Mouse (Mus musculus) forebrain, embryonic 15.5 days (tissue): ENCODE measurements around the gene Cldn14. TPM values are rescaled to one million over a fixed set of nuclear protein-coding genes. Genes with fewer than 3 reads are reported as not detected.
"Not testable (repeated sequence)": the region's sequence is repeated elsewhere in the genome, so short reads cannot be mapped to it uniquely, and the experiment has no call there.

ENCODE experiments used
- ATAC-seq: fragments of 200-750 bp; cut with Nextera tagmentation; replicated peaks from 2 replicates; pipeline ENCODE4 v1.8.0; 2017; ENCODE audit warnings: mild to moderate bottlenecking, moderate TSS enrichment, moderate library complexity
- H3K27ac ChIP-seq: fragments of 300-500 bp; sonication (generic); replicated peaks from 2 replicates; pipeline ENCODE4 v1.5.1; 2015; ENCODE audit warnings: mild to moderate bottlenecking, inconsistent platforms
- H3K27me3 ChIP-seq: fragments of 300-500 bp; sonication (generic); 2 replicates; pipeline ENCODE4 v1.6.1; 2015; ENCODE audit warnings: inconsistent platforms
- H3K36me3 ChIP-seq: fragments of 300-500 bp; sonication (generic); 2 replicates; pipeline ENCODE4 v1.6.1; 2015; ENCODE audit warnings: mild to moderate bottlenecking, inconsistent platforms
- H3K4me1 ChIP-seq: fragments of 300-500 bp; sonication (generic); 2 replicates; pipeline ENCODE4 v1.6.1; 2015; ENCODE audit warnings: inconsistent platforms
- H3K4me2 ChIP-seq: fragments of 300-500 bp; sonication (generic); replicated peaks from 2 replicates; pipeline ENCODE4 v1.6.1; 2015; ENCODE audit warnings: mild to moderate bottlenecking, inconsistent platforms
- H3K4me3 ChIP-seq: fragments of 300-500 bp; sonication (generic); 2 replicates; pipeline ENCODE4 v1.5.1; 2015; ENCODE audit warnings: mild to moderate bottlenecking, inconsistent platforms
- H3K9ac ChIP-seq: fragments of 300-500 bp; sonication (generic); replicated peaks from 2 replicates; pipeline ENCODE4 v1.6.1; 2015; ENCODE audit warnings: mild to moderate bottlenecking, inconsistent platforms
- H3K9me3 ChIP-seq: fragments of 300-500 bp; sonication (generic); 2 replicates; pipeline ENCODE4 v1.6.1; 2016; ENCODE audit warnings: inconsistent platforms
- WGBS: fragments of 180-500 bp; shearing (Covaris S2); methylation state at CpG from one replicate; pipeline ENCODE4 v1.1.7; 2015; ENCODE audit warnings: mixed read lengths; 5-methylcytosine and 5-hydroxymethylcytosine counted together
- polyA plus RNA-seq: library from polyadenylated mRNA; unstranded; fragments of >200 nt; fragmentation: Nextera tagmentation; extraction: Ambion mirVana; gene quantifications from 2 replicates; pipeline ENCODE4 v1.2.1, GENCODE M21; 2015

Gene Cldn14
- polyA plus RNA-seq, 1 experiment from 2014 or later, result not detected

DNA sequence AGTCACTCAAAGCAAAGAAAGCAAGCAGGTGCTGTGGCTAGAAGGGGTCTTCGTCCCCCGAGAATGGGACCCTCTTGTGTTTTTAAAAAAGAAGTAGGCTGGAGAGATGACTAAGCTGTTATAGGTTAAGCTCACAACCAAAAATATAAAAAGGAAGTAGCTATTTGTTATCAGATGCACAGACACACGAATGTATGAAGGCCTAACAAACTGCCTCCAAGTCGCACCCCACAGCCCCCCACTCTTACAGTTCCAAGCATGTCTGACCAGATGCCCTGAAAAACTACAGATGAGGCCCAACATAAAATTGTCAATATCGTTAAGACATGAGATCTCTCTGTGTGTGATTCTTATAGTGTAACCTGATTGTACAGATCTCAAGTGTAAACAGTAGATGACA lies 23.6 kb upstream of the Cldn14 start:
- H3K4me2 ChIP-seq, result no peak overlapping the region

DNA sequence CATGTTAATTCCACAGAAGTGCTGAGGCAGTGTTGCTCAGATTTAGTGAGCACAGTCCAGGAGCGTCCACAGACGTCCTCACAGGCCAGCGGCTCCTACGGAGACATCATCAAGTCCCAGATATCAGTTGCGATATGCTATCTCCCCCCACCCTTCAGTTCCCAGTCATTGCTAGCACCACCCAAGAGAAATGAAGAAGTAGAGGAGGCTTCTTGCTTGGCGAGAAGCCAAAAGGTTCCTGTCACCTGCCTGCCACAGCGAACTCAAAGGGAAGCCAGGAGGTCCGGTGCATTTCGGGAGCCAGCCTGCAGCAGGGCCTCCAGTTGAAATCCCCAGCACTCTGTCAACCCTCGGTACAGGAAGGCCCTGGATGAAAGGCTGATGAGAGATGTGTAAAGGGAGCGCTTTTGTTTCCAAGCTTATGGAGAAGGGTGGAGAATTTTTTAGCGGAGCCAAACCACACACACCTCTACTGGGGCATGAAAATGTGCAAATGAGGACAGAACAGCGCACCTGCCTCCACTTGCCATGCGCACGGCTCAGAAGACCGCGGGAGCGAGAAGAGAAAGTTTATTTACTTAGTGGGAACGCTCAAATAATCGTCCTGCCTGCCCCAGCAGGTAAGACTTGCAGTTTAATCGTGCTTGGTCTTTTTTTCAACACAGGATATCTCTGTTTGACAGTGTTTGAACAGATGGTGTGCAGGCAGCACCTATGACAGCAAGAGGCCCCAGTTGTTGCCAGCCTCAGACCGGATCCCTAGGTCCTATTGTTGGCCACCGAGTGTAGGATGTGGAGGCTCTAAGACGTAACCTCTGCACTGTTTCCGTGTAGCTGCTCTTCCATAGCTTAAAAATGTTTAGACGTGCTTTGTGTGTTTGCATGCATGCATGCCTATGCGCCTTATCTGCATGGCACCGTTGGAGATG lies 15.0 kb upstream of the Cldn14 start:
- H3K27me3 ChIP-seq, result no peaks in the 10 kb centered on the region
- H3K4me1 ChIP-seq, result no peaks in the 10 kb centered on the region
- no peak overlapping the region for H3K9ac ChIP-seq
- no peak overlapping the region for H3K4me2 ChIP-seq
- no peaks in the 10 kb centered on the region for H3K36me3 ChIP-seq
- no peak overlapping the region for H3K27ac ChIP-seq
- H3K4me3 ChIP-seq, result no peak overlapping the region
- no peak for ATAC-seq
- 83% methylated on average over 28 of the region's 28 CpGs for WGBS
- H3K9me3 ChIP-seq, result 0 out of 2 replicates have a peak, but pooled peaks cover 11% of the 10 kb centered on the region

More for the DNA sequence above, 23.6 kb upstream of the Cldn14 start:
- Histone ChIP-seq H3K4me3 (no peak overlapping the region), H3K4me1 (no peaks in the 10 kb centered on the region), H3K9me3 (no peaks in the 10 kb centered on the region), H3K27ac (no peak overlapping the region), H3K36me3 (no peaks in the 10 kb centered on the region), H3K27me3 (no peaks in the 10 kb centered on the region), H3K9ac (no peak overlapping the region)
- 85% methylated on average over 5 of the region's 5 CpGs for WGBS
- no peak for ATAC-seq

DNA sequence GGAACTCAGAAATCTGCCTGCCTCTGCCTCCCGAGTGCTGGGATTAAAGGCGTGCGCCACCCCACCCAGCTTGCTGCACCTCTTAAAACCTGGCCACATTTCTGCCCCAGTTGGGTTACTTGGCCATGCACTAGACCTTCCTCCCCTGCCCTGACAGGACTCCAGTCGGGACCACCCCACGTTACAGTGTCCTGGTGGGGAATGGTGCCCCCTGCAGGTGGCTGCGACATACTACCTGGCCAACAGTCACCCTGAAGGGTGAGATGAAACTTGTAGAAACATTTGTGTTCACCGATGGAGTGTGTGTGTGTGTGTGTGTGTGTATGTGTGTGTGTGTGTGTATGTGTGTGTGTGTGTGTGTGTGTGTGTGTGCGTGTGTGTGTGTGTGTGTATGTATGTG lies 11.1 kb upstream of the Cldn14 start:
- not testable (repeated sequence) for H3K36me3 ChIP-seq, H3K9ac ChIP-seq, H3K4me3 ChIP-seq, H3K4me1 ChIP-seq, H3K9me3 ChIP-seq, H3K27me3 ChIP-seq, ATAC-seq, H3K27ac ChIP-seq, H3K4me2 ChIP-seq
- 67% methylated on average over 8 of the region's 8 CpGs for WGBS

DNA sequence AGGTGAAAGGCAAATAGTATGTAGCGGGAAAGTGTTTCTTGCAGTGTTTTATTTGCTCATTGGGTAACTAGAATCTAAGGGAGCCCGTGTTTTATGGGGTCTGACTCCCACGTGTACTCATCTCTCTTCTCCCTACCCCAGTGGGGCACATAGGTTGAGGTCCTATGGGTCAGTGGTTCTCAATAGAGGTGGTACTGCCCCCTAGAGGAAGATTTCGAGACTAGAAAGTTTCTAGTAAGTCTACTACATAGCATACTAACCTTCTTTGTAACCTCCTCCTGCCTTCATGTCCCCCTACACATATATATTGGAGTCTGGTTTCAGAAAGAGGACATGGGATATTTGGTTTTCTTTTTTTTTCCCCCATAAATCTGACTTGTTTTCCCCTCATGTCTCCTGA lies 9.3 kb upstream of the Cldn14 start:
- Histone ChIP-seq H3K9me3 (no peaks in the 10 kb centered on the region), H3K4me2 (no peak overlapping the region), H3K36me3 (no peaks in the 10 kb centered on the region), H3K4me1 (no peaks in the 10 kb centered on the region), H3K27me3 (no peaks in the 10 kb centered on the region), H3K4me3 (no peak overlapping the region), H3K27ac (no peak overlapping the region), H3K9ac (no peak overlapping the region)
- no peak for ATAC-seq
- WGBS, result 83% methylated on average over 4 of the region's 4 CpGs

DNA sequence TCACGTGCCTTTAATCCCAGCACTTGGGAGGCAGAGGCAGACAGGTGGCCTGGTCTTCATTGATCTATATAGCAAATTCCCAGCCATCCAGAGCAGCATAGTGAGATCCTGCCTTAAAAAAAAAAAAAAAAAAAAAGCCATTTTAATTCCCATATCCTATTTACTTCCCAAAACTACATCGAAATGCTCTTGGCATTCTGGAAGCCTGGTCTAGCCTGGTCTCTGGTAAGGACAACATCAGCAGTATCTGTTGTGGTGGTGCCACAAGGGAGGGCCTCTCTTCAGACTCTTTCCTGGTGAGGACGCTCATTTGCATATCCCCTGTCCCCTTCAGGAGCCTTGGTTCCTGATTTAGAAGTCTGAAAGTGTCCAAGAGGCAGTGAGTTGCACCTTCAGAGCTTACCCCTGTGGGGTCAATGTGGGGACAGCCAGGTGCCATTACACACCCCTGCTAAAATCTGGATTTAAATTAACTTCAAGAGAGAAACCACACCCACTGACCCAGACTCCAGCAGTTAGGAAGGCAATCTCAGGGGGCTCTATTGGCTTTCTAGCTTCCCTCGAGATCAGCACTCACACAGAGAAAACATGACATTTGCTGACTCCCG lies 6.0 kb upstream of the Cldn14 start:
- H3K9ac ChIP-seq, result no peak overlapping the region
- H3K4me1 ChIP-seq, result no peaks in the 10 kb centered on the region
- no peaks in the 10 kb centered on the region for H3K27me3 ChIP-seq
- H3K9me3 ChIP-seq, result no peaks in the 10 kb centered on the region
- H3K4me3 ChIP-seq, result no peak overlapping the region
- WGBS, result 86% methylated on average over 5 of the region's 5 CpGs
- ATAC-seq, result no peak
- H3K4me2 ChIP-seq, result no peak overlapping the region
- no peak overlapping the region for H3K27ac ChIP-seq
- no peaks in the 10 kb centered on the region for H3K36me3 ChIP-seq

DNA sequence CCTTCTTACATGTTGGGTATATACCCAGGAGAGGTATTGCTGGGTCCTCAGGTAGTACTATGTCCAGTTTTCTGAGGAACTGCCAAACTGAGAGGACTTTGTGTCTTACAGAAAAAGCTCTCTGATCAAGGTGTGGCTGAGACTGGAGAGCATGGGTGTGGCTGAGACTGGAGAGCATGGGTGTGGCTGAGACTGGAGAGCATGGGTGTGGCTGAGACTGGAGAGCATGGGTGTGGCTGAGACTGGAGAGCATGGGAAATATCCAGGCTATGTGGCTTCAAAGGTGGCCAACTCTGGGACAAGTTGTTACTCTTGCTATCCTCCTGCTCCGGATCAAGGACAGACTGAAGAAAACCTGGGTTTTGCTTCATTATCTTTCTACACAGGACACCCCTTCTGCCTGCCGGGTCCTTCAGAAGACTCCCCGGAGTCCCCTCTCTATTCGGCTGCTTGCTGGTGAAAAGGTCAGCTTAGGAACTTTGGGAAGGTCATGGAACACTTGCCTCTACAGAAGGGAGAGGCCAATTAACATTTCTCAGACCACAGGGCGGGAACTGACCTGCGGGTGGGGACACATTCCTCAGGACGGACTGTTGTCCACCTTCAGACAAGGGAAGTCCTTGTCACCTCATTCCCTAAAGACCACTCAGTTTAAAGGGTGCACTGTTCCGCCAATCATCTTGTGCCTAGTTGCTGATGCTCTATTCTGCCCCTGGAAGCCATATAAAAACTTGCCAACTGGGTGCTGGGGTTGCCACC lies 4.9 kb upstream of the Cldn14 start:
- H3K36me3 ChIP-seq, H3K4me3 ChIP-seq, H3K27me3 ChIP-seq, H3K9ac ChIP-seq, H3K27ac ChIP-seq, H3K4me1 ChIP-seq, H3K4me2 ChIP-seq, H3K9me3 ChIP-seq, ATAC-seq: not testable (repeated sequence)
- WGBS, result 81% methylated on average over 8 of the region's 8 CpGs

DNA sequence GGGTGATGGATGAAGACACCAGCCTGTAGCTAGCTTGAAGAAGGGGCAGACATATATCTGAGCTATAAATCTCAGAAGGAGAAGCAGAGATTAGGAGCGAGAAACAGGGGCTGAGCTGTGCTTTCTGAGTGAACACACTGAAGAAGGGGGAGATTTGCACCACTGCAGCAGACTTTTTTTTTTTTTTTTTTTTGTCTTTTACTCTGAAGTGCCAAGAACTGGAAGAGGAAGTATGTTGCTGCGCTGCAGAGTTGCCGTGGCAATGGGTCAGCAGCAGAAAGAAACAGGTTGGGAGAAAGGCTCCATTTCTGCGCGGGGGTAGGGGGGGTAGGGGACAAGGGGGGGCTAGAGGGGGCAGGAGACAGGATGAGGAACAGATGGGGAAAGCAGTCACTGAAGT lies 2.6 kb upstream of the Cldn14 start:
- no peaks in the 10 kb centered on the region for H3K9me3 ChIP-seq
- no peak overlapping the region for H3K4me3 ChIP-seq
- WGBS, result 19% methylated on average over 5 of the region's 5 CpGs
- no peaks in the 10 kb centered on the region for H3K36me3 ChIP-seq
- no peak overlapping the region for H3K4me2 ChIP-seq
- no peaks in the 10 kb centered on the region for H3K27me3 ChIP-seq
- no peaks in the 10 kb centered on the region for H3K4me1 ChIP-seq
- H3K27ac ChIP-seq, result no peak overlapping the region
- no peak overlapping the region for H3K9ac ChIP-seq
- no peak for ATAC-seq

DNA sequence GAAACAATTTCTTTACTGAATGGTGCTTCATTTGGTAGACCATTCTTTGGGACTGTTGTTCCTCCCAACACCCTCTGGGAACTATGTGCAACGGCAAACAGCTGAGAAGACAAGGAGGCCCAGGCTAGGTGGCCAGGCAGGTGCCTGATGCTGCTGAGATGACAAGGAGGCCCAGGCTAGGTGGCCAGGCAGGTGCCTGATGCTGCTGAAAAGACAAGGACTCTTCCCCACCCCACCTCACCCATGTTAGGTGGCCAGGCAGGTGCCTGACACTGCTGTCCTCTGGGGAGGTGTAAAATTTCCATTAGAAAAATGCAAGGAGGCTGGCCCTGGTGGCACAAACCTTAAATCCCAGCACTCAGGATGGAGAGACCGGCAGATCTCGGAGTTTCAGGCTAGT lies 2.0 kb upstream of the Cldn14 start:
- no peaks in the 10 kb centered on the region for H3K27me3 ChIP-seq
- no peaks in the 10 kb centered on the region for H3K36me3 ChIP-seq
- H3K4me3 ChIP-seq, result no peak overlapping the region
- WGBS, result 65% methylated on average over 3 of the region's 3 CpGs
- no peak overlapping the region for H3K27ac ChIP-seq
- ATAC-seq, result no peak
- H3K9me3 ChIP-seq, result no peaks in the 10 kb centered on the region
- no peak overlapping the region for H3K9ac ChIP-seq
- H3K4me1 ChIP-seq, result no peaks in the 10 kb centered on the region
- no peak overlapping the region for H3K4me2 ChIP-seq

DNA sequence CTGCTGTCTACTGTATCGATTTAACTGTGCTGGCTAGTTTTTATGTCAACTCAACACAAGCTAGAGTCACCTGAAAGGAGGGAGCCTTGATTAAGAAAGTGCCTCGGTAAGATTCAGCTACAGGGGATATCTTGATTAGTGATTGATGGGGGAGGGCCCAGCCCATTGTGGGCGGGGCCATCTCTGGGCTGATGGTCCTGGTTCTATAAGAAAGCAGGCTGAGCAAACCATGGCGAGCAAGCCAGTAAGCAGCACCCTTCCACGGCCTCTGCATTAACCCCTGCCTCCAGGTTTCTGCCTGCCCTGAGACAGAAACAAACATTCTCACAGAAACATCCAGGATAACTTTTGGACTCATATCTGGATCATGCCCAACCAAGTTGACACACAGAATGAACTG lies 1.5 kb upstream of the Cldn14 start:
- H3K9ac ChIP-seq, result no peak overlapping the region
- H3K4me2 ChIP-seq, result no peak overlapping the region
- ATAC-seq, result no peak
- H3K27ac ChIP-seq, result no peak overlapping the region
- H3K4me3 ChIP-seq, result no peak overlapping the region
- no peaks in the 10 kb centered on the region for H3K4me1 ChIP-seq
- no peaks in the 10 kb centered on the region for H3K27me3 ChIP-seq
- 72% methylated on average over 5 of the region's 5 CpGs for WGBS
- no peaks in the 10 kb centered on the region for H3K36me3 ChIP-seq
- H3K9me3 ChIP-seq, result no peaks in the 10 kb centered on the region

DNA sequence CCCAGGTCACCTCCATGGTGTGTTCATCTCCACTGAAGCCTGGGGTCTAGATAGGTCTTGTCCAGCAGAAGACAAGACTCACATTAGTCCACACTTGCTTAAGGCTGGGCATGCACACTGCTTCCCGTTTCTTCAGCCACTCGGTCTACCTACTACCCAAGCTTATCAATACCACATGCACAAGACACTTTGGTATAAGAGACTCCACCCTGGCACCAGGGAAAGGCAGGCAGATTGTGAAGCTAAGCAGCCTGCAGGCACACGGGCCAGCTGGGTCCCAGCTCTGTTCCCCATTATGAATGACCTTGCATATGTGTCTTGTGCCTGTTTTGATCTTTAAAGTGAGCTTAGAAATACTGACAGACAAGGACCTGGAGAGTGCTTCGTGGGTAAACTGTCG lies 719 bp upstream of the Cldn14 start:
- no peak overlapping the region for H3K9ac ChIP-seq
- ATAC-seq, result no peak
- no peak overlapping the region for H3K27ac ChIP-seq
- H3K4me3 ChIP-seq, result no peak overlapping the region
- H3K36me3 ChIP-seq, result no peaks in the 10 kb centered on the region
- no peaks in the 10 kb centered on the region for H3K27me3 ChIP-seq
- H3K4me2 ChIP-seq, result no peak overlapping the region
- H3K4me1 ChIP-seq, result no peaks in the 10 kb centered on the region
- no peaks in the 10 kb centered on the region for H3K9me3 ChIP-seq
- 81% methylated on average over 5 of the region's 5 CpGs for WGBS

DNA sequence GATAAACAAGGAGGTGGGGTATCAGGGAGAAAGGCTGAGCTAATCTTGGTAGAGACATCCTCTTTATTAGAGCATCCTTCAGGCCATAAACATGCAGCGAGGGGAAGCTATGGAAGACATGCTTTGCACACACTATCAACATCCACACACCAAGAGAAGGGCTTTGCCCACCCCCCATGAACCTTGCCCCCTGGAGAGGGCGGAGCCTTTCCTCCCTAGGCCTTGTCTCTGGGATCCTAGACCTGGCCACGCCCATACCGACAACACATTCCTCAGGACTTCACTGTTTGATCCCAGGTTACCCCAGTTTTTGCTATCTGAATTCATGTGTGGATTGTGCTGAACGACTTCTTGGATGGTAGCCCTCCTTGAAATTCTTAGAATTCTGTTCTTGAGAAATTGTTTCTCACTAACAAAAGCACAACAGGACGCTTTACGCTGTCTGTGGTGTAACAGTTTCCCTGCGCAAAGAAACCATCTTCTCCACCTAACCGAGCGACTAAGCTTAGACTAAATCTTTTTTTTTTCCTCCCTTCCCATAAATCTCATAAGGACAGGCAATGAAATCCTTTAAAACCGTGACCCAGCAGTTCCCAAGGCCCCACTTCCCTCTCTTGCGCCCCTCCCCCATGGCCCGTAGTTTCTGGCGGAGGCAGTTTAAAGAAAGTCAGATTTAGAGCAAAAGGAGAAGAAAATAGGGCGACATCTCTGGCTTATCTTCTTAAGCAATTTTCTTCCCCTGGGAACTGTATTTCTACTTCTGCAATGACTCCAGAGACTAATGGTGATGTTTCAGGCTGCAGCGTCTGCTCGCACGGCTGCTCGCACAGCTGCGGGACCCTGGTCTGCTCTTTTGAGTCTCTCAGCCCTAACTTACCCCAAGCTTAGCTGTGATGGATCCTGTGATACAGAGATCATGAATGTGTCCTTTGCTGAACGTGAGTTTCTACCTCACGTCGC lies 1.7 kb downstream of the Cldn14 start:
- H3K27me3 ChIP-seq, result no peaks in the 10 kb centered on the region
- no peak for ATAC-seq
- no peak overlapping the region for H3K4me3 ChIP-seq
- no peaks in the 10 kb centered on the region for H3K36me3 ChIP-seq
- 64% methylated on average over 23 of the region's 23 CpGs for WGBS
- H3K9ac ChIP-seq, result no peak overlapping the region
- no peak overlapping the region for H3K4me2 ChIP-seq
- H3K9me3 ChIP-seq, result no peaks in the 10 kb centered on the region
- no peaks in the 10 kb centered on the region for H3K4me1 ChIP-seq
- H3K27ac ChIP-seq, result no peak overlapping the region
